Mouse (Mus musculus) limb, embryonic 11.5 days (tissue): Measurements from ENCODE around the gene Smarcc2. TPM values are rescaled to one million over a fixed set of nuclear protein-coding genes. Genes with fewer than 3 reads are reported as not detected.
"Not testable (repeated sequence)": the region's sequence is repeated elsewhere in the genome, so short reads cannot be mapped to it uniquely, and the experiment has no call there.

Source experiments
- ATAC-seq: fragments of 200-750 bp; cut with Nextera tagmentation; 2 replicates; pipeline ENCODE4 v1.8.0; 2017; ENCODE audit warnings: low read depth; ENCODE audit not compliant: insufficient number of reproducible peaks, low FRiP score, low TSS enrichment
- DNase-seq: peaks from one replicate; pipeline ENCODE4 v3.0.0-alpha.2; 2015; ENCODE audit warnings: low spot score
- H3K27ac ChIP-seq: fragments of 300-500 bp; sonication (generic); replicated peaks from 2 replicates; pipeline ENCODE4 v1.5.1; 2014; ENCODE audit warnings: low read depth, mild to moderate bottlenecking, low read length
- H3K27me3 ChIP-seq: fragments of 300-500 bp; sonication (generic); 2 replicates; pipeline ENCODE4 v1.6.1; 2014; ENCODE audit warnings: mild to moderate bottlenecking, low read length, mixed read lengths; ENCODE audit not compliant: control insufficient read depth, insufficient read depth
- H3K36me3 ChIP-seq: fragments of 300-500 bp; sonication (generic); 2 replicates; pipeline ENCODE4 v1.6.1; 2014; ENCODE audit warnings: mild to moderate bottlenecking, low read length, moderate library complexity, mixed read lengths; ENCODE audit not compliant: control insufficient read depth, insufficient read depth
- H3K4me1 ChIP-seq: fragments of 300-500 bp; sonication (generic); 2 replicates; pipeline ENCODE4 v1.6.1; 2014; ENCODE audit warnings: low read length, mixed read lengths; ENCODE audit not compliant: control insufficient read depth, insufficient read depth
- H3K4me2 ChIP-seq: fragments of 300-500 bp; sonication (generic); 2 replicates; pipeline ENCODE4 v1.6.1; 2014; ENCODE audit warnings: low read depth, mild to moderate bottlenecking, moderate library complexity; ENCODE audit not compliant: severe bottlenecking
- H3K4me3 ChIP-seq: fragments of 300-500 bp; sonication (generic); 2 replicates; pipeline ENCODE4 v1.5.1; 2014; ENCODE audit warnings: low read depth, low read length
- H3K9ac ChIP-seq: fragments of 300-500 bp; sonication (generic); 2 replicates; pipeline ENCODE4 v1.6.1; 2014; ENCODE audit warnings: mild to moderate bottlenecking, low read length
- H3K9me3 ChIP-seq: fragments of 300-500 bp; sonication (generic); 2 replicates; pipeline ENCODE4 v1.6.1; 2016; ENCODE audit warnings: low read length; ENCODE audit not compliant: control insufficient read depth
- WGBS: fragments of 180-500 bp; shearing (Covaris S2); extraction: QIAGEN DNeasy Blood & Tissue Kit; methylation state at CpG from one replicate; pipeline ENCODE4 v1.1.7; 2014; 5-methylcytosine and 5-hydroxymethylcytosine counted together
- polyA plus RNA-seq: library from polyadenylated mRNA; unstranded; fragments of >200 nt; fragmentation: Nextera tagmentation; extraction: Ambion mirVana; gene quantifications from 2 replicates; pipeline ENCODE4 v1.2.1, GENCODE M21; 2014

The Smarcc2 gene
- polyA plus RNA-seq, 1 experiment from 2014 or later: 96.5 TPM

- WGBS: 74% methylated on average over 7 of the region's 8 CpGs
- not testable (repeated sequence) for H3K27me3 ChIP-seq, ATAC-seq, H3K9me3 ChIP-seq, H3K9ac ChIP-seq, DNase-seq, H3K27ac ChIP-seq
- peaks cover 30% of the 10 kb centered on the region for H3K36me3 ChIP-seq
- peak overlapping the region; percentile 59 for H3K4me2 ChIP-seq
- H3K4me1 ChIP-seq: peaks cover 11% of the 10 kb centered on the region
- H3K4me3 ChIP-seq: peak overlapping the region; percentile 86
Observed at GRCm38 (mm10) chr10:128492051-128492450, 33.0 kb downstream of the Smarcc2 start.

GRCm38 (mm10) chr10:128492633-128493311 is 33.7 kb downstream of the Smarcc2 start:
- Histone ChIP-seq H3K9ac (peak overlapping the region; percentile 79), H3K27me3 (no peaks in the 10 kb centered on the region), H3K27ac (peak overlapping the region; percentile 73), H3K36me3 (peaks cover 23% of the 10 kb centered on the region), H3K4me3 (peak overlapping the region; percentile 86), H3K4me1 (peaks cover 11% of the 10 kb centered on the region), H3K9me3 (no peaks in the 10 kb centered on the region), H3K4me2 (peak overlapping the region; percentile 59)
- 32% methylated on average over 12 of the region's 12 CpGs for WGBS
- no peak for ATAC-seq
- DNase-seq: peak; percentile 64

- Histone ChIP-seq H3K9me3 (no peaks in the 10 kb centered on the region), H3K27ac (peak overlapping the region; percentile 73), H3K27me3 (no peaks in the 10 kb centered on the region), H3K4me2 (peak overlapping the region; percentile 59), H3K4me3 (peak overlapping the region; percentile 86), H3K4me1 (peaks cover 11% of the 10 kb centered on the region), H3K9ac (peak overlapping the region; percentile 79), H3K36me3 (peaks cover 19% of the 10 kb centered on the region)
- no peak for DNase-seq
- ATAC-seq: peak; percentile 14
- under 1% methylated on average over 12 of the region's 12 CpGs for WGBS
Observed at GRCm38 (mm10) chr10:128493319-128493694, 34.3 kb downstream of the Smarcc2 start.

- H3K9ac ChIP-seq: peak within 1 kb of the TSS; percentile 79
- ATAC-seq: peak; percentile 92
- H3K9me3 ChIP-seq: no peaks in the 10 kb centered on the region
- no peaks in the 10 kb centered on the region for H3K27me3 ChIP-seq
- H3K27ac ChIP-seq: peak within 1 kb of the TSS; percentile 73
- H3K4me1 ChIP-seq: peaks cover 11% of the 10 kb centered on the region
- H3K4me3 ChIP-seq: peak within 1 kb of the TSS; percentile 86
- DNase-seq: peak; percentile 99
- H3K4me2 ChIP-seq: peak within 1 kb of the TSS; percentile 77
- H3K36me3 ChIP-seq: peaks cover 18% of the 10 kb centered on the region
- under 1% methylated on average over 45 of the region's 45 CpGs for WGBS
Observed at GRCm38 (mm10) chr10:128493695-128494666, 34.9 kb downstream of the Smarcc2 start, which contains the start of gene Myl6. Myl6 (minus strand) TSS chr10:128494145.

- no peak overlapping the region for H3K27ac ChIP-seq
- H3K9me3 ChIP-seq: no peaks in the 10 kb centered on the region
- H3K4me2 ChIP-seq: peak overlapping the region; percentile 77
- peak; percentile 42 for DNase-seq
- peaks cover 11% of the 10 kb centered on the region for H3K4me1 ChIP-seq
- peaks cover 14% of the 10 kb centered on the region for H3K36me3 ChIP-seq
- H3K9ac ChIP-seq: peak overlapping the region; percentile 71
- H3K27me3 ChIP-seq: no peaks in the 10 kb centered on the region
- WGBS: 56% methylated on average over 11 of the region's 11 CpGs
- ATAC-seq: no peak
- peak overlapping the region; percentile 86 for H3K4me3 ChIP-seq
Observed at GRCm38 (mm10) chr10:128494667-128495245, 35.7 kb downstream of the Smarcc2 start.

- Histone ChIP-seq H3K9ac (no peak overlapping the region), H3K4me3 (peak overlapping the region; percentile 86; the same call in 1 of the 2 replicates), H3K9me3 (no peaks in the 10 kb centered on the region), H3K36me3 (peaks cover 11% of the 10 kb centered on the region), H3K4me2 (peak overlapping the region; percentile 77; the same call in 1 of the 2 replicates), H3K27ac (no peak overlapping the region), H3K27me3 (no peaks in the 10 kb centered on the region), H3K4me1 (peaks cover 11% of the 10 kb centered on the region)
- DNase-seq: no peak
- no peak for ATAC-seq
- WGBS: 71% methylated on average over 2 of the region's 2 CpGs
Observed at GRCm38 (mm10) chr10:128495270-128495669, 36.2 kb downstream of the Smarcc2 start.

GRCm38 (mm10) chr10:128495903-128496302 is 36.9 kb downstream of the Smarcc2 start:
- DNase-seq (no peak), ATAC-seq (no peak)
- Histone ChIP-seq H3K9ac (no peak overlapping the region), H3K27me3 (no peaks in the 10 kb centered on the region), H3K4me1 (peaks cover 11% of the 10 kb centered on the region), H3K4me3 (no peak overlapping the region), H3K9me3 (no peaks in the 10 kb centered on the region), H3K4me2 (no peak overlapping the region), H3K27ac (no peak overlapping the region), H3K36me3 (peaks cover 10% of the 10 kb centered on the region; the same call in 1 of the 2 replicates)
- WGBS: 80% methylated on average over 4 of the region's 4 CpGs

GRCm38 (mm10) chr10:128496509-128497077 is 37.5 kb downstream of the Smarcc2 start:
- Histone ChIP-seq H3K27ac (no peak overlapping the region), H3K27me3 (no peaks in the 10 kb centered on the region), H3K9ac (no peak overlapping the region), H3K4me1 (peaks cover 11% of the 10 kb centered on the region), H3K4me2 (no peak overlapping the region; the same call in 1 of the 2 replicates), H3K36me3 (0 out of 2 replicates have a peak, but pooled peaks cover 3% of the 10 kb centered on the region), H3K4me3 (no peak overlapping the region), H3K9me3 (no peaks in the 10 kb centered on the region)
- WGBS: 37% methylated on average over 6 of the region's 6 CpGs
- no peak for DNase-seq
- ATAC-seq: no peak
